Mouse (Mus musculus) limb, embryonic 15.5 days (tissue): ENCODE measurements at regions not wholly inside any gene's neighbourhood (a gene's known extent, or its start where the extent isn't known, plus 50 kb on each side); places are given as distances from the start of the nearest gene placed in this dataset.
A peak's percentile ranks its signal among the peaks of the same experiment; 100 is the strongest.
"Not testable (repeated sequence)": the region's sequence is repeated elsewhere in the genome, so short reads cannot be mapped to it uniquely, and the experiment has no call there.

ENCODE experiments used
- ATAC-seq: fragments of 200-750 bp; cut with Nextera tagmentation; 2 replicates; pipeline ENCODE4 v1.8.0; 2017; ENCODE audit warnings: low read depth, moderate TSS enrichment; ENCODE audit not compliant: insufficient number of reproducible peaks, low FRiP score, low TSS enrichment
- H3K27ac ChIP-seq: fragments of 300-500 bp; sonication (generic); 2 replicates; pipeline ENCODE4 v1.5.1; 2015; ENCODE audit warnings: moderate library complexity, mild to moderate bottlenecking, inconsistent platforms
- H3K27me3 ChIP-seq: fragments of 300-500 bp; sonication (generic); 2 replicates; pipeline ENCODE4 v1.6.1; 2015; ENCODE audit warnings: inconsistent platforms
- H3K36me3 ChIP-seq: fragments of 300-500 bp; sonication (generic); 2 replicates; pipeline ENCODE4 v1.6.1; 2015; ENCODE audit warnings: inconsistent platforms
- H3K4me1 ChIP-seq: fragments of 300-500 bp; sonication (generic); 2 replicates; pipeline ENCODE4 v1.6.1; 2015; ENCODE audit warnings: inconsistent platforms
- H3K4me2 ChIP-seq: fragments of 300-500 bp; sonication (generic); 2 replicates; pipeline ENCODE4 v1.6.1; 2015; ENCODE audit warnings: mild to moderate bottlenecking, inconsistent platforms
- H3K4me3 ChIP-seq: fragments of 300-500 bp; sonication (generic); 2 replicates; pipeline ENCODE4 v1.5.1; 2015; ENCODE audit warnings: mild to moderate bottlenecking, inconsistent platforms
- H3K9ac ChIP-seq: fragments of 300-500 bp; sonication (generic); 2 replicates; pipeline ENCODE4 v1.6.1; 2015; ENCODE audit warnings: inconsistent platforms
- H3K9me3 ChIP-seq: fragments of 300-500 bp; sonication (generic); 2 replicates; pipeline ENCODE4 v1.6.1; 2016; ENCODE audit warnings: inconsistent platforms
- WGBS: fragments of 180-500 bp; shearing (Covaris S2); methylation state at CpG from one replicate; pipeline ENCODE4 v1.1.7; 2015; 5-methylcytosine and 5-hydroxymethylcytosine counted together

DNA sequence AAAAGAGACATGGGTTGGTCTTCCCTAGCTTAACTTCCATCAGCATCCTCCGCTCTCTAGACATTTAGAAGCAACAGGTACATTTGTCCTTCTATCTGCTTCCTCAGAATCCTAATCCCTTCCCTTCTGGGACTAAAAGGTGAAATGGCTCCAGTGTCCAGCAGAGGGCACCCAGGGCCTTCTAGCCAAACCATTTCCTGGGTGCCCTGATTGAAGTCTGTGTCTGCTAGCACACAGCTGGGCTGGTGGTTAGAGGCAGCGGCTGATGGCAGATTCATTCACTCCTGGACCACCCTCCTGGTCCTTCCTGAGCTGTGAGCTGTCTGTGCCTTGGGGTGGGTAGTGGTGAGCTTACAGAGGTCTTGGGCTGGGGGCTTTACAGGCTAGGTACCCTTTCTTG, 76.5 kb upstream of the Col13a1 start:
- no peak overlapping the region for H3K4me3 ChIP-seq
- peaks cover 14% of the 10 kb centered on the region for H3K4me1 ChIP-seq
- no peak for ATAC-seq
- H3K9me3 ChIP-seq, result no peaks in the 10 kb centered on the region
- H3K9ac ChIP-seq, result no peak overlapping the region
- no peaks in the 10 kb centered on the region for H3K36me3 ChIP-seq
- WGBS, result 61% methylated on average over 2 of the region's 2 CpGs
- H3K27ac ChIP-seq, result no peak overlapping the region
- no peak overlapping the region for H3K4me2 ChIP-seq
- H3K27me3 ChIP-seq, result no peaks in the 10 kb centered on the region

DNA sequence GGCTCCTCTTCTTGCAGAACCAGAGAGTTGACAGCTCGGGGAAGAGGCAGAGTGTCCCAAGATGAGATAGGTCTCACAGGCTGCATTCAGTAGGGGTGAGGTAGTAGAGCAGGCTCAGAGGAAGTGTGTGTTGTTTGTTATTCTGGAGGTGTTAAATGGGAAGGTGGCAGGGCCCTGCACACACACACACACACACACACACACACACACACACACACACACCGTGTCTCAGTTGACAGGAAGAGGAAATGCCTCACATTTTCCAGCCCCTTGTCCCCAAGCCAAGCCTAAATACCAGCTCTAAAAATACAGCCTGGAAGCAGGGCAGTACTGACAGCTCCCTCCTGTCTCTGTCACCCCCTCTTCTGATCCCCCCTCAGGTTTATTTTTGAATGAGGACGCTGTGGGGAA, 70.9 kb upstream of the Col13a1 start:
- no peak overlapping the region for H3K27ac ChIP-seq
- WGBS, result 8% methylated on average over 3 of the region's 3 CpGs

DNA sequence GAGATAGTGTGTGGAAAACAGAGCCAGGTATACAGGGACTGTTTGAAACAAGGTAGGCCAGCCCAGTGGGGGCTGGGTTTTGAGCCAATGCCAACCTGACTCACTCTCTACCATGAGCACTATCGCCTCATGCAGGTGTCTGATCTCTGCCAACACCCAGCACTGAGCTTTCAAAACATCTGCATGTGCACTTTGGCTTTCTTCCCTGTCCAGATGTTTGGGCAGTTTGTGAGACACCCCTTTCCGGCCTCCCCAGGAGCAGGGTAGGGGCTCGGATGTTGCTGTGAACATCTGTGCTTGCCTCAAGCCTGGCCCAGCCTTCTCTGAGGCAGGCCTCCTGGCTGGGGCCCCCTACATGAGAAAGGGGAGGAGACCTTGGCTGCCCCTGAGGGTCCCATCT, 65.5 kb upstream of the Col13a1 start:
- Histone ChIP-seq H3K27me3 (no peaks in the 10 kb centered on the region), H3K4me3 (no peak overlapping the region), H3K4me1 (peaks cover 14% of the 10 kb centered on the region), H3K4me2 (no peak overlapping the region), H3K36me3 (no peaks in the 10 kb centered on the region), H3K9ac (no peak overlapping the region), H3K9me3 (peaks cover 6% of the 10 kb centered on the region; the same call in 1 of the 2 replicates), H3K27ac (no peak overlapping the region)
- 0 out of 2 replicates have a peak, but pooled peaks have one; percentile 45 for ATAC-seq
- WGBS, result 23% methylated on average over 3 of the region's 3 CpGs

More for the DNA sequence above, 70.9 kb upstream of the Col13a1 start:
- no peak overlapping the region for H3K9ac ChIP-seq
- peaks cover 1% of the 10 kb centered on the region; the same call in 1 of the 2 replicates for H3K4me1 ChIP-seq
- H3K4me2 ChIP-seq, result no peak overlapping the region
- H3K4me3 ChIP-seq, result no peak overlapping the region
- H3K27me3 ChIP-seq, result no peaks in the 10 kb centered on the region
- H3K9me3 ChIP-seq, result no peaks in the 10 kb centered on the region
- no peak for ATAC-seq
- no peaks in the 10 kb centered on the region for H3K36me3 ChIP-seq

DNA sequence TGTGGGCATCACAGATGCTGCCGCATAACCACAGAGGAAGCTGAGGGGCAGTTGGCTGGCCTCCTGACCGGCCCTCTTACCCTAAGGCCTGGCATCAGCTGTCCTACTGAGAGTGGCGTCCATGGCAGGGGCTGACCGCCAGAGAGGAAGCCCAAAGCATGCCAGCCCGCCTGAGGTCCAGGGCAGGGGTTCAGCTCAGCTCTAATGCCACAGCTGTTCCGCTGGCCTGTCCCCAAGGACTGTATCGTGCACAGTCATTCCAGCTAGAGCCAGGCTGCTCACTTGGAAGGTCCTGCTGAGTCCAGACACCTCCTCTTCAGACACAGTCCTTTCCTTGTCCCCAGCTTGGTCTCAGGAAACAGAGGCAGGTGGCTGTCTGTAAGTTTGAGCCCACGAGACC, 61.0 kb upstream of the Col13a1 start:
- no peak for ATAC-seq
- H3K27me3 ChIP-seq, result no peaks in the 10 kb centered on the region
- no peak overlapping the region for H3K4me2 ChIP-seq
- WGBS, result 89% methylated on average over 8 of the region's 8 CpGs
- no peak overlapping the region for H3K9ac ChIP-seq
- H3K9me3 ChIP-seq, result peaks cover 6% of the 10 kb centered on the region; the same call in 1 of the 2 replicates
- H3K4me1 ChIP-seq, result peaks cover 14% of the 10 kb centered on the region
- H3K36me3 ChIP-seq, result no peaks in the 10 kb centered on the region
- no peak overlapping the region for H3K4me3 ChIP-seq
- no peak overlapping the region for H3K27ac ChIP-seq

DNA sequence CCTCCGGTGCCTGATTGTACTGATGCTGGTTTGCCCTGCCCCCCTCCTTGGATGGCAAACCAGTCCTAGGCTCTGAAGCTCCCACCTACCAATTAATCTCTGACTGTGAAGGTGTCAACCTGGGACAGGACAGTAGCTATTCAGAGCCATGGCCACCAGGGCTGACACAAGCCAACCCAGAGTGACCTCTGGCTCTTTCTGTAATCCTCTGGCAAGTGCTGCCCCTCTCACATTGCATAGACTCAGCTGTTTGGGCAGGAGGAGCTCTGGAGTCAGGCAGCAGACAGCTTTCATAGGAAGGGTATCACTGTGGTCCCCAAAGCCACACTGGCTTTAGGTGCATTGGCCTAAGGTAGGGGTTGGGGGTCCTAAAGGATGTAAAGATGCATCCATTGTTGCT, 59.7 kb upstream of the Col13a1 start:
- 82% methylated on average over 1 of the region's 1 CpGs for WGBS
- Histone ChIP-seq H3K9ac (no peak overlapping the region), H3K4me3 (no peak overlapping the region), H3K9me3 (peaks cover 6% of the 10 kb centered on the region; the same call in 1 of the 2 replicates), H3K4me2 (no peak overlapping the region), H3K27me3 (no peaks in the 10 kb centered on the region), H3K27ac (no peak overlapping the region), H3K36me3 (no peaks in the 10 kb centered on the region), H3K4me1 (peaks cover 6% of the 10 kb centered on the region; the same call in 1 of the 2 replicates)
- ATAC-seq, result no peak

DNA sequence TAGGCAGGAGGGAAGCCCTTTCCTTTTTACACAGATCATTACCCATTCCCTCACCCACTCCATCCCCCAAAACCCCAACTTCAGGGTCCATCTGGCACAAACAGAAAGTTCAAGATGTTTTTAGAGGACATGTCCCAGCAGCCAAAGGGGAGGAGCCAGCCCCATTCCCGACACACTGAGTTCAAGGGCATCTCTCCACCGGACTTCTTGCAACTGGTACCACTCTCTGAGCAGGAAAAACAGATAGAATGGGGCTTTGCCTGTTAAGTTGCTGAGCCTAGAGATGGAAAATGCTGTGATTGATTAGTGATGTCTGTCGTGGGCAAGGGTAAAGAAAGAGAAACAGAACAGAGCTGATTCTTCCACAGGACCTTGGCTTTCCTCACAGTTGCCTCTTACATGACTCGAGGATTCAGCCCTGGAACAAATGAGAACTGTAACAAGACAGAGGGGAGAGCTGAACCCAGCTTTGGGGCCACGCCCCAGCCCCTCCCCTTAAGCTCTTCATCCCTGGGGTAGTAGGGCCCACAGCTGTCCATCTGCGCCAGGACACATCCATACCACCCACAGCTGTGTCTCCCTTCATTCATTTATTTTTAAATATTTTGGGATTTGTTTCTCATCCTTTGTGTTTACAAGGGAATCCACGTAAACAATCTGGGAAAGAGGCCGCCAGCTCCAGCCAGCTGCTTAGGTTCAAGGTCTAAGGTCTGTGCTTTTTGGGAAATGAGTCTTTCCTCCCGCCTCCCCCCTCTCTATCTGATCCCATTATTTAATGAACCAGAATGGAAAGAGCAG, 58.7 kb upstream of the Col13a1 start:
- Histone ChIP-seq H3K9me3 (peaks cover 6% of the 10 kb centered on the region; the same call in 1 of the 2 replicates), H3K9ac (no peak overlapping the region), H3K4me3 (no peak overlapping the region), H3K4me2 (no peak overlapping the region), H3K36me3 (no peaks in the 10 kb centered on the region), H3K27me3 (no peaks in the 10 kb centered on the region), H3K4me1 (peaks cover 5% of the 10 kb centered on the region; the same call in 1 of the 2 replicates), H3K27ac (no peak overlapping the region)
- ATAC-seq, result no peak
- WGBS, result 76% methylated on average over 9 of the region's 9 CpGs

DNA sequence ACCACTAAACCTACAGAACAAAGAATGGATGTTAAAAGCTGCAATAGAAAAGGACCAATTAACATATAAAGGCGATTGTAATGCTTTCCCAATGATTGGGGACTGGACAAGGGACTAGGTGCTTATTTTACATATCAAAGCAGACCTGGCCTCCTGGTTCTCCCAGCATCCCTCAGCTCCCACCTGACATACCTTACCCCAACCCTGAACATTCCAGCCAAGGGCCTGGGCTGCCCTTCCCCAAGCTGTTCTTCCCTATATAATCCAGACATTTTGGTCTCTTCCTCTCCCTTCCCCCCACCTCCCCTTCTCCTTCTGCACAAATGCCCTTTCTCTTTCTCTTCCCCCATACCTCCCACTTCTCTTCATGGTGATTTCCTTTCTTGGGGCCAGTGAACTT, 57.9 kb upstream of the Col13a1 start:
- Histone ChIP-seq H3K9me3 (peaks cover 6% of the 10 kb centered on the region; the same call in 1 of the 2 replicates), H3K4me2 (no peak overlapping the region), H3K9ac (no peak overlapping the region), H3K4me1 (peaks cover 5% of the 10 kb centered on the region; the same call in 1 of the 2 replicates), H3K4me3 (no peak overlapping the region), H3K36me3 (no peaks in the 10 kb centered on the region), H3K27ac (no peak overlapping the region), H3K27me3 (no peaks in the 10 kb centered on the region)
- no peak for ATAC-seq
- WGBS, result 38% methylated on average over 1 of the region's 1 CpGs

DNA sequence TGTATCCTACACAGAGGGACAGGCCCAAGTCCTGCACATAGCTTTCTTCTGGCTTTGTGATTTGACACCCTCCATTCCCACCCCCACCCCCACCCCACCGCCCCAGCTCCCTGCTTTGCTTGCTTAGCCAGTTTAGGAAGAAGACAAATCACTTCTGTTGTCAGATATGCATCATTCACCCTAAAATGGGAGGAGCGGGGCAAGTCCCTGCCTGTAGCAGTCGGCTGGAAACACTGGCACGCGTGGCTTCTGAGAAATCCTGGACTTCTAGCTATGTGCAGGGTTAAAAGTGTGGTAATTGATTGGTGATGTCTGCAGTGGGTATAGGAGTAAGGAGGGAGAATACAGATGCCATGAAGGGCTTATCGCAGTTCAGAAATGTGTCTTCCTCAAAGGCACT, 55.4 kb upstream of the Col13a1 start:
- no peak; the same call in 1 of the 2 replicates for ATAC-seq

DNA sequence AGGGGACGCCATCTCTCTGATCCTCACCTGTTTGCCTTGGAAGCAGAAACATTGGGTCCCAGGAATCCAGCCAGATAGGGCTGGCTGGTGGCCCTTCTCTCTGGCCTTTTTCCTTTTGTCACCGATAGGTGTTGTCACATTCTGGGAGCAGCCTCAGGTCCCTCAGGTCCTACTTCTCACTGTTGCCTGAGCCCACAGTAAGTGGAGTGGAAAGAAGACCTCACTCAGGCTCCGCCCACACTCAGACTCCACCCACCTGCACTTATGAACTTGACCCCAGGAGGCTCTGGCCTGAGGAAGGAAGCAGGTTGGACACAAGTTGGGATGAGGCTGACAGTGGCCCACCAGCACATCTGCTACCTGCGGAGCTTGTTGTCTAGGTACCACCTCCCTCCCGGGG, 54.8 kb upstream of the Col13a1 start:
- ATAC-seq, result no peak
- H3K9ac ChIP-seq, result no peak overlapping the region
- H3K4me1 ChIP-seq, result peaks cover 5% of the 10 kb centered on the region; the same call in 1 of the 2 replicates
- peak overlapping the region; percentile 68 for H3K27ac ChIP-seq
- H3K27me3 ChIP-seq, result no peaks in the 10 kb centered on the region
- H3K9me3 ChIP-seq, result no peaks in the 10 kb centered on the region
- H3K4me3 ChIP-seq, result no peak overlapping the region
- no peak overlapping the region for H3K4me2 ChIP-seq
- WGBS, result 77% methylated on average over 5 of the region's 5 CpGs
- no peaks in the 10 kb centered on the region for H3K36me3 ChIP-seq

More for the DNA sequence above, 55.4 kb upstream of the Col13a1 start:
- no peaks in the 10 kb centered on the region for H3K36me3 ChIP-seq
- no peaks in the 10 kb centered on the region for H3K27me3 ChIP-seq
- no peak overlapping the region for H3K9ac ChIP-seq
- peak overlapping the region; percentile 68 for H3K27ac ChIP-seq
- peaks cover 5% of the 10 kb centered on the region; the same call in 1 of the 2 replicates for H3K4me1 ChIP-seq
- 76% methylated on average over 6 of the region's 6 CpGs for whole genome bisulfite sequencing
- no peak overlapping the region for H3K4me3 ChIP-seq
- no peak overlapping the region for H3K4me2 ChIP-seq
- H3K9me3 ChIP-seq, result no peaks in the 10 kb centered on the region

DNA sequence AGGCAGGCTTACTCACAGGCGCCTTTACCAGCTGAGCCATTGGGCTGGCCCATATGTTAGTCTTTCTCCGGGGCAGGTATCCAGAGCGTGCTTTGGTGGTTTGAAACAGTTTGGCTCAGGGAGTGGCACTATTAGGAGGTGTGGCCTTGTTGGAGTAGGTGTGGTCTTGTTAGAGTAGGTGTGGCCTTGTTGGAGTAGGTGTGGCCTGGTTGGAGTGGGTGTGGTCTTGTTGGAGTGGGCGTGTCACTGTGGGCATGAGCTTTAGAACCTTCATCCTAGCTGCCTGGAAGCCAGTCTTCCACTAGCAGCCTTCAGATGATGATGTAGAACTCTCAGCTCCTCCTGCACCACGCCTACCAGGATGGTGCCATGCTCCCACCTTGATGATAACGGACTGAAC, 53.1 kb upstream of the Col13a1 start:
- H3K4me2 ChIP-seq, ATAC-seq, H3K9me3 ChIP-seq, H3K27ac ChIP-seq, H3K4me3 ChIP-seq, H3K36me3 ChIP-seq, H3K9ac ChIP-seq, H3K27me3 ChIP-seq: not testable (repeated sequence)
- WGBS, result 85% methylated on average over 6 of the region's 6 CpGs
- H3K4me1 ChIP-seq, result peaks cover 13% of the 10 kb centered on the region

DNA sequence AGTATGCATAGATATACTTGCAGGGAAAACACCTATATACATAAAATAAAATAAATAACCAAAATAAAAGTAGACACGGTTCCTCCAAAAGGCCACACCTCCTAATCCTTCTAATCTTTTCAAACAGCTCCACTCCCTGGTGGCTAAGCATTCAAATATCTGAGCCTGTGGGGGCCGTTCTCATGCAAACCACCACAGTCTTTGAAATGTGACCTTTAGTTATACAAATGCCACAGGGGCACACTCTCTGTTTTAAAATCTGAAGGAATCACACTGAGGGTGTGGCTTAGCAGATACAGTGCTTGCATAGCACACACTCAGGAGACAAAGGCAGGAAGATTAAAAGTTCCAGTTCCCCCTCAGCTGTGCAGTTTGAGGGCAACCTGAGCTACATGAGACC, 50.4 kb upstream of the Col13a1 start:
- 85% methylated on average over 2 of the region's 2 CpGs for WGBS
- ATAC-seq, result no peak

More for the DNA sequence above, 50.4 kb upstream of the Col13a1 start:
- H3K4me2 ChIP-seq, result no peak overlapping the region
- no peak overlapping the region for H3K27ac ChIP-seq
- no peaks in the 10 kb centered on the region for H3K9me3 ChIP-seq
- H3K27me3 ChIP-seq, result no peaks in the 10 kb centered on the region
- no peaks in the 10 kb centered on the region for H3K36me3 ChIP-seq
- H3K9ac ChIP-seq, result no peak overlapping the region
- H3K4me3 ChIP-seq, result no peak overlapping the region
- peaks cover 16% of the 10 kb centered on the region for H3K4me1 ChIP-seq
